Mouse (Mus musculus): Measurements from ENCODE around the gene Tpbpa. TPM values are rescaled to one million over a fixed set of nuclear protein-coding genes. Genes with fewer than 3 reads are reported as not detected.

The Tpbpa gene
- polyA plus RNA-seq, 1 experiment from 2014 or later: not detected

Other genes with a start within 250 kb of the Tpbpa start
- gene BC051665, start 155.6 kb downstream of the Tpbpa start, polyA plus RNA-seq (2015; fragmentation: Nextera tagmentation; extraction: Ambion mirVana): not detected in 2 replicates
- not detected in 2 replicates for gene Ctsll3, start 139.1 kb downstream of the Tpbpa start, polyA plus RNA-seq (2015; fragmentation: Nextera tagmentation; extraction: Ambion mirVana)
- gene 4930486L24Rik, start 77.5 kb downstream of the Tpbpa start, polyA plus RNA-seq (2015; fragmentation: Nextera tagmentation; extraction: Ambion mirVana): not detected in 2 replicates
- gene Gm49392, start 45.1 kb downstream of the Tpbpa start, polyA plus RNA-seq (2015; fragmentation: Nextera tagmentation; extraction: Ambion mirVana): 0.15 and 0.31 TPM in 2 replicates
- 2.7 and 2.9 TPM in 2 replicates for gene Ctla2b, start 44.5 kb downstream of the Tpbpa start, polyA plus RNA-seq (2015; fragmentation: Nextera tagmentation; extraction: Ambion mirVana)
- gene Tpbpb, start 37.1 kb downstream of the Tpbpa start, polyA plus RNA-seq (2015; fragmentation: Nextera tagmentation; extraction: Ambion mirVana): not detected in 2 replicates
- 0.44 TPM in 1 of 2 replicates, not detected in the other for gene Gm49393, start 6.4 kb downstream of the Tpbpa start, polyA plus RNA-seq (2015; fragmentation: Nextera tagmentation; extraction: Ambion mirVana)
- 2.8 and 3.1 TPM in 2 replicates for gene Gm49391, start 5.4 kb downstream of the Tpbpa start, polyA plus RNA-seq (2015; fragmentation: Nextera tagmentation; extraction: Ambion mirVana)
- gene Ctla2a, start 5.4 kb downstream of the Tpbpa start, polyA plus RNA-seq (2015; fragmentation: Nextera tagmentation; extraction: Ambion mirVana): 27.4 and 29.7 TPM in 2 replicates
- not detected in 2 replicates for gene Ctsj, start 64.0 kb upstream of the Tpbpa start, polyA plus RNA-seq (2015; fragmentation: Nextera tagmentation; extraction: Ambion mirVana)
- not detected in 2 replicates for gene Ctsq, start 98.6 kb upstream of the Tpbpa start, polyA plus RNA-seq (2015; fragmentation: Nextera tagmentation; extraction: Ambion mirVana)
- gene Ctsr, start 222.3 kb upstream of the Tpbpa start, polyA plus RNA-seq (2015; fragmentation: Nextera tagmentation; extraction: Ambion mirVana): not detected in 2 replicates

Data from stomach, embryonic 15.5 days (tissue).